Mouse (Mus musculus): ENCODE data around the gene Tsc2.

Tsc2 gene

GRCm38 (mm10) chr17:24632167-24632812 is at the start of gene Tsc2, which contains the start of gene Nthl1:
Tsc2 (minus strand) TSS chr17:24632630.
Nthl1 (plus strand) TSS chr17:24632680.
- POLR2A ChIA-PET, result interaction anchor here (0.6 to 3.3 kb wide), 102 partner anchors 8 to 1095 kb away, joined by 3 to 51 read pairs (median 4); partner anchors contain the start of genes Zfp598 (in 4 of the 4), Mlst8 (in 3 of the 4), Npw (in 3 of the 4) and Pkd1 (in 3 of the 4)
- CTCF ChIA-PET, result interaction anchor here (0.6 to 2.0 kb wide), 21 partner anchors 15 to 218 kb away, joined by 3 to 10 read pairs (median 4); partner anchors contain the start of genes Zfp598 (in 2 of the 4), Mlst8 (in 1 of the 4), Ndufb10 (in 1 of the 4) and Pkd1 (in 1 of the 4)

GRCm38 (mm10) chr17:24677500-24678080 is 45.2 kb upstream of the Tsc2 start:
- ChIA-PET POLR2A (interaction anchor here (0.6 to 6.8 kb wide), 33 partner anchors 8 to 1360 kb away, joined by 3 to 50 read pairs (median 4); partner anchors contain the start of genes Traf7 (in 3 of the 4), Pkd1 (in 2 of the 4), Syngr3 (in 2 of the 4) and Zfp598 (in 2 of the 4)), CTCF (interaction anchor here (0.6 to 2.8 kb wide), 7 partner anchors 8 to 505 kb away, joined by 3 to 10 read pairs (median 3); partner anchors contain the start of genes Msrb1 (in 1 of the 4), Pkd1 (in 1 of the 4) and Zfp598 (in 1 of the 4))

GRCm38 (mm10) chr17:24676877-24677276 is 44.4 kb upstream of the Tsc2 start:
- POLR2A ChIA-PET, result interaction anchor here (0.6 to 6.8 kb wide), 33 partner anchors 7 to 1360 kb away, joined by 3 to 50 read pairs (median 6); partner anchors contain the start of genes Pkd1 (in 3 of the 4), Nthl1 (in 2 of the 4), Syngr3 (in 2 of the 4) and Traf7 (in 2 of the 4)
- CTCF ChIA-PET, result interaction anchor here in 3 of 4 experiments (0.7 to 2.8 kb wide), 16 partner anchors 9 to 204 kb away, joined by 3 to 18 read pairs (median 4); partner anchors contain the start of genes Mlst8 (in 2 of the 3), Pkd1 (in 1 of the 3), Rnf151 (in 1 of the 3) and Rps2 (in 1 of the 3)

GRCm38 (mm10) chr17:24676187-24676586 is 43.8 kb upstream of the Tsc2 start:
- POLR2A ChIA-PET, result interaction anchor here (0.6 to 6.8 kb wide), 55 partner anchors 8 to 284 kb away, joined by 3 to 50 read pairs (median 4); partner anchors contain the start of genes Traf7 (in 4 of the 4), Rnf151 (in 3 of the 4), Rps2 (in 3 of the 4) and Mlst8 (in 2 of the 4)
- CTCF ChIA-PET, result interaction anchor here (0.6 to 2.8 kb wide), 41 partner anchors 8 to 212 kb away, joined by 3 to 18 read pairs (median 3); partner anchors contain the start of genes Mlst8 (in 3 of the 4), Nthl1 (in 2 of the 4), Pkd1 (in 2 of the 4) and Tsc2 (in 2 of the 4)

GRCm38 (mm10) chr17:24674277-24674676 is 41.8 kb upstream of the Tsc2 start:
- ChIA-PET POLR2A (interaction anchor here (0.6 to 8.9 kb wide), 17 partner anchors 12 to 706 kb away, joined by 3 to 182 read pairs (median 5); partner anchors contain the start of genes Traf7 (in 3 of the 4), Syngr3 (in 2 of the 4), Mlst8 (in 1 of the 4) and Pkd1 (in 1 of the 4)), CTCF (interaction anchor here in 1 of 4 experiments (0.5 kb wide), 1 partner anchor 78 kb away, joined by 3 read pairs; no protein-coding TSS in a partner anchor)

- ChIA-PET POLR2A (interaction anchor here in 3 of 4 experiments (0.6 to 8.9 kb wide), 29 partner anchors 8 to 421 kb away, joined by 3 to 182 read pairs (median 5); partner anchors contain the start of genes Npw (in 2 of the 3), Pkd1 (in 2 of the 3), Traf7 (in 2 of the 3) and Ccnf (in 1 of the 3)), CTCF (interaction anchor here in 1 of 4 experiments (1.0 kb wide), 1 partner anchor 44 kb away, joined by 3 read pairs; no protein-coding TSS in a partner anchor)
Observed at GRCm38 (mm10) chr17:24672141-24672540, 39.7 kb upstream of the Tsc2 start.

- CTCF ChIA-PET, result interaction anchor here in 1 of 4 experiments (1.0 kb wide), 1 partner anchor 43 kb away, joined by 3 read pairs; no protein-coding TSS in a partner anchor
Observed at GRCm38 (mm10) chr17:24671346-24671745, 38.9 kb upstream of the Tsc2 start.

GRCm38 (mm10) chr17:24670246-24670844 is 37.9 kb upstream of the Tsc2 start:
- ChIA-PET CTCF (interaction anchor here in 3 of 4 experiments (0.5 to 2.6 kb wide), 10 partner anchors 8 to 312 kb away, joined by 3 to 10 read pairs (median 3); partner anchors contain the start of genes Nthl1 (in 1 of the 3), Pkd1 (in 1 of the 3), Tbl3 (in 1 of the 3) and Tsc2 (in 1 of the 3)), POLR2A (interaction anchor here (0.6 to 8.9 kb wide), 74 partner anchors 8 to 501 kb away, joined by 3 to 182 read pairs (median 6); partner anchors contain the start of genes Mlst8 (in 3 of the 4), Nthl1 (in 3 of the 4), Tbl3 (in 3 of the 4) and Traf7 (in 3 of the 4))

More at GRCm38 (mm10) chr17:24671346-24671745, 38.9 kb upstream of the Tsc2 start:
- POLR2A ChIA-PET, result interaction anchor here in 3 of 4 experiments (0.7 to 8.9 kb wide), 39 partner anchors 9 to 420 kb away, joined by 3 to 182 read pairs (median 6); partner anchors contain the start of genes Traf7 (in 3 of the 3), Ccnf (in 2 of the 3), Mlst8 (in 2 of the 3) and Npw (in 2 of the 3)

- POLR2A ChIA-PET, result interaction anchor here (0.6 to 8.9 kb wide), 114 partner anchors 8 to 500 kb away, joined by 3 to 182 read pairs (median 4); partner anchors contain the start of genes Nthl1 (in 4 of the 4), Tsc2 (in 4 of the 4), Mlst8 (in 3 of the 4) and Pkd1 (in 3 of the 4)
- CTCF ChIA-PET, result interaction anchor here in 3 of 4 experiments (0.5 to 3.0 kb wide), 24 partner anchors 8 to 318 kb away, joined by 3 to 15 read pairs (median 3); partner anchors contain the start of genes Nthl1 (in 2 of the 3), Pkd1 (in 2 of the 3), Tbl3 (in 2 of the 3) and Tsc2 (in 2 of the 3)
Observed at GRCm38 (mm10) chr17:24669545-24670245, 37.3 kb upstream of the Tsc2 start, which contains the start of gene Zfp598. Zfp598 (plus strand) TSS chr17:24669687.

GRCm38 (mm10) chr17:24669214-24669544 is 36.7 kb upstream of the Tsc2 start:
- ChIA-PET POLR2A (interaction anchor here (0.6 to 8.9 kb wide), 104 partner anchors 8 to 527 kb away, joined by 3 to 182 read pairs (median 5); partner anchors contain the start of genes Nthl1 (in 4 of the 4), Tsc2 (in 4 of the 4), Mlst8 (in 3 of the 4) and Pkd1 (in 3 of the 4)), CTCF (interaction anchor here in 3 of 4 experiments (0.7 to 3.0 kb wide), 22 partner anchors 9 to 318 kb away, joined by 3 to 15 read pairs (median 3); partner anchors contain the start of genes Nthl1 (in 2 of the 3), Pkd1 (in 2 of the 3), Tbl3 (in 2 of the 3) and Tsc2 (in 2 of the 3))

GRCm38 (mm10) chr17:24667416-24667815 is 35.0 kb upstream of the Tsc2 start:
- CTCF ChIA-PET, result interaction anchor here (0.6 to 3.0 kb wide), 40 partner anchors 8 to 1536 kb away, joined by 3 to 21 read pairs (median 4); partner anchors contain the start of genes Nthl1 (in 4 of the 4), Tsc2 (in 3 of the 4), Npw (in 2 of the 4) and Pkd1 (in 2 of the 4)
- POLR2A ChIA-PET, result interaction anchor here (0.5 to 8.9 kb wide), 59 partner anchors 8 to 909 kb away, joined by 3 to 182 read pairs (median 4); partner anchors contain the start of genes Npw (in 4 of the 4), Nthl1 (in 4 of the 4), Tsc2 (in 4 of the 4) and Pkd1 (in 3 of the 4)

- POLR2A ChIA-PET, result interaction anchor here (0.5 to 8.9 kb wide), 48 partner anchors 9 to 908 kb away, joined by 3 to 182 read pairs (median 4); partner anchors contain the start of genes Nthl1 (in 4 of the 4), Tsc2 (in 4 of the 4), Npw (in 3 of the 4) and Pkd1 (in 3 of the 4)
- CTCF ChIA-PET, result interaction anchor here (0.6 to 3.0 kb wide), 37 partner anchors 8 to 1536 kb away, joined by 3 to 21 read pairs (median 5); partner anchors contain the start of genes Nthl1 (in 4 of the 4), Tsc2 (in 3 of the 4), Npw (in 2 of the 4) and Pkd1 (in 2 of the 4)
Observed at GRCm38 (mm10) chr17:24667011-24667410, 34.6 kb upstream of the Tsc2 start.

GRCm38 (mm10) chr17:24658017-24658758 is 25.8 kb upstream of the Tsc2 start, which contains the start of gene Npw:
Npw (minus strand) TSS chr17:24658457.
- ChIA-PET CTCF (interaction anchor here in 3 of 4 experiments (0.6 to 3.8 kb wide), 7 partner anchors 8 to 64 kb away, joined by 3 to 21 read pairs (median 3); partner anchors contain the start of genes Slc9a3r2 (in 1 of the 3), Tbl3 (in 1 of the 3) and Zfp598 (in 1 of the 3)), POLR2A (interaction anchor here (0.6 to 3.9 kb wide), 35 partner anchors 9 to 244 kb away, joined by 3 to 41 read pairs (median 6); partner anchors contain the start of genes Nthl1 (in 3 of the 4), Traf7 (in 3 of the 4), Tsc2 (in 3 of the 4) and Zfp598 (in 3 of the 4))

GRCm38 (mm10) chr17:24654969-24655368 is 22.5 kb upstream of the Tsc2 start:
- ChIA-PET CTCF (interaction anchor here in 2 of 4 experiments (1.0 to 2.0 kb wide), 6 partner anchors 14 to 115 kb away, joined by 3 to 8 read pairs (median 6); partner anchors contain the start of genes Nthl1 (in 1 of the 2), Tsc2 (in 1 of the 2) and Zfp598 (in 1 of the 2)), POLR2A (interaction anchor here in 1 of 4 experiments (0.7 to 3.5 kb wide), 10 partner anchors 11 to 601 kb away, joined by 3 to 14 read pairs (median 3); partner anchors contain the start of genes Syngr3, Traf7 and Zfp598)

Data from embryonic stem cell, embryonic (primary cell).